Mouse (Mus musculus) lung, adult 2 months (tissue): ENCODE measurements around the gene Wipf1.

Experiments
- CTCF ChIP-seq: fragments of 200-500 bp; IDR thresholded peaks from 2 replicates; pipeline ENCODE4 v1.5.1; 2011; ENCODE audit warnings: mild to moderate bottlenecking, low read length, control low read depth; ENCODE audit not compliant: insufficient read depth
- POLR2A ChIP-seq: fragments of 200-500 bp; IDR thresholded peaks from 2 replicates; pipeline ENCODE4 v1.6.1; 2011; ENCODE audit warnings: low read depth, mild to moderate bottlenecking, control low read depth, low read length, borderline replicate concordance; ENCODE audit errors: extremely low read depth

DNA sequence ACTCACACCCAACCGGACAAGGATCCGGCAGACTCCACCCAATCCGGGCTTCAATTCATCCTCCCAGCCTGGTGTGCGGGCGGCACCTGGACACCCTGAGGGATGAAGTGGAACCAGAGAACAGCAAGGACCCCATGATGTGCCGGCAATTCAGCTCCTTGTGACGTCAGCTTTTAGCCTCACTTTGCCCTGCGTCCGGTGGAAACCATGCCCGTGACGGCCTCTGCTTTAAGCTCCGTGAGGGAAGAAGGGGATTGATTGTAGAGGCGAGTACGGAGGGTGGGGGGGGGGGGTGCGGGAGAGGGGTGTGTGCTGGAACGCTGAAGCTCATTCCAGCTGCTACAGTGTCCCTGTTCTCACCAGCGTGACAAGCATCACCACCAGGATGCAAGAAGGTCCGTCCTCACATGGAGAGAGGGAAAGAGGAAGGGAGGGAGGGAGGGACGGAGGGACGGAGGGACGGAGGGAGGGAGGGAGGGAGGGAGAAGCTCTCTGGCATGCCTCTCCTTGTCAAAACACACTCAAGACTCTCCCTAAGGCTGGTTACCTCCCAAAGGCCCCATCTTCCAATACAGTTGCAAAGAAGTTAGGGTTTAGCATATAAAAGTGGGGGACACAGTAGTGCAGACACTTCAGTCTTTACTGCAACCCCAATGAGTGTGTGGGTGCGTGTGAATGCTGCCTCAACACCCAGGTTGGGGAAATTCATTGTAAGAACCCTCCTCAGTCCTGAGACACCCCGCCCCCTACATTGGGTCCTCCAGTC is 31.5 kb upstream of the Wipf1 start:
- TF ChIP-seq POLR2A, result no peak
- TF ChIP-seq CTCF, result no peak
